Mouse (Mus musculus): ENCODE results near the gene Gna13. TPM values are rescaled to one million over a fixed set of nuclear protein-coding genes. Genes with fewer than 3 reads are reported as not detected.

Gna13 gene
- polyA plus RNA-seq, 1 experiment from 2014 or later = 20.8 TPM

GRCm38 (mm10) chr11:109417472-109418040 is 54.9 kb downstream of the Gna13 start:
- WGBS = 84% methylated on average over 9 of the region's 9 CpGs
- H3K9me3 ChIP-seq (replicated peaks) = no peaks in the 10 kb centered on the region
- no peak for ATAC-seq (replicated peaks; ENCODE audit: low FRiP score)

GRCm38 (mm10) chr11:109419461-109419860 is 56.8 kb downstream of the Gna13 start:
- WGBS = 55% methylated on average over 4 of the region's 4 CpGs
- ATAC-seq (replicated peaks; ENCODE audit: low FRiP score) = no peak
- H3K27me3 ChIP-seq = no peaks in the 10 kb centered on the region
- peak overlapping the region; percentile 39; the same call in 1 of the 2 replicates for H3K4me2 ChIP-seq
- peaks cover 7% of the 10 kb centered on the region for H3K4me1 ChIP-seq
- no peaks in the 10 kb centered on the region for H3K36me3 ChIP-seq
- H3K4me3 ChIP-seq (replicated peaks) = no peak overlapping the region
- no peak overlapping the region for H3K27ac ChIP-seq
- no peaks in the 10 kb centered on the region for H3K9me3 ChIP-seq (replicated peaks)
- H3K9ac ChIP-seq = no peak overlapping the region

More at GRCm38 (mm10) chr11:109417472-109418040, 54.9 kb downstream of the Gna13 start:
- H3K4me3 ChIP-seq (replicated peaks) = no peak overlapping the region
- no peak overlapping the region for H3K9ac ChIP-seq
- no peaks in the 10 kb centered on the region for H3K27me3 ChIP-seq
- no peak overlapping the region for H3K27ac ChIP-seq
- H3K4me1 ChIP-seq = peaks cover 7% of the 10 kb centered on the region
- no peak overlapping the region for H3K4me2 ChIP-seq
- H3K36me3 ChIP-seq = no peaks in the 10 kb centered on the region

- H3K9ac ChIP-seq = no peak overlapping the region
- 41% methylated on average over 16 of the region's 16 CpGs for WGBS
Observed at GRCm38 (mm10) chr11:109419961-109420566, 57.4 kb downstream of the Gna13 start.

GRCm38 (mm10) chr11:109420567-109420962 is 57.9 kb downstream of the Gna13 start:
- H3K27me3 ChIP-seq = no peaks in the 10 kb centered on the region
- no peak overlapping the region for H3K27ac ChIP-seq
- H3K36me3 ChIP-seq = no peaks in the 10 kb centered on the region
- H3K9me3 ChIP-seq (replicated peaks) = no peaks in the 10 kb centered on the region
- H3K4me3 ChIP-seq (replicated peaks) = no peak overlapping the region
- H3K4me2 ChIP-seq = peak overlapping the region; percentile 39
- H3K9ac ChIP-seq = no peak overlapping the region
- H3K4me1 ChIP-seq = peaks cover 14% of the 10 kb centered on the region
- 71% methylated on average over 14 of the region's 14 CpGs for WGBS
- no peak for ATAC-seq (replicated peaks; ENCODE audit: low FRiP score)

More at GRCm38 (mm10) chr11:109419961-109420566, 57.4 kb downstream of the Gna13 start:
- ATAC-seq (replicated peaks; ENCODE audit: low FRiP score) = peak; percentile 50
- no peaks in the 10 kb centered on the region for H3K27me3 ChIP-seq
- no peaks in the 10 kb centered on the region for H3K9me3 ChIP-seq (replicated peaks)
- H3K4me3 ChIP-seq (replicated peaks) = no peak overlapping the region
- no peak overlapping the region for H3K27ac ChIP-seq
- no peaks in the 10 kb centered on the region for H3K36me3 ChIP-seq
- H3K4me1 ChIP-seq = peaks cover 11% of the 10 kb centered on the region
- H3K4me2 ChIP-seq = peak overlapping the region; percentile 39

- peaks cover 14% of the 10 kb centered on the region for H3K4me1 ChIP-seq
- 75% methylated on average over 5 of the region's 5 CpGs for WGBS
- H3K9ac ChIP-seq = no peak overlapping the region
- H3K36me3 ChIP-seq = no peaks in the 10 kb centered on the region
- no peak for ATAC-seq (replicated peaks; ENCODE audit: low FRiP score)
- no peak overlapping the region for H3K4me2 ChIP-seq
- no peaks in the 10 kb centered on the region for H3K9me3 ChIP-seq (replicated peaks)
- H3K4me3 ChIP-seq (replicated peaks) = no peak overlapping the region
- no peaks in the 10 kb centered on the region for H3K27me3 ChIP-seq
- no peak overlapping the region for H3K27ac ChIP-seq
Observed at GRCm38 (mm10) chr11:109421205-109421604, 58.6 kb downstream of the Gna13 start.

GRCm38 (mm10) chr11:109422263-109422662 is 59.6 kb downstream of the Gna13 start:
- no peaks in the 10 kb centered on the region for H3K27me3 ChIP-seq
- H3K9me3 ChIP-seq (replicated peaks) = no peaks in the 10 kb centered on the region
- no peak overlapping the region for H3K4me2 ChIP-seq
- WGBS = 97% methylated on average over 4 of the region's 4 CpGs
- no peak for ATAC-seq (replicated peaks; ENCODE audit: low FRiP score)
- H3K36me3 ChIP-seq = no peaks in the 10 kb centered on the region
- H3K4me3 ChIP-seq (replicated peaks) = no peak overlapping the region
- H3K4me1 ChIP-seq = peaks cover 19% of the 10 kb centered on the region
- H3K9ac ChIP-seq = no peak overlapping the region
- H3K27ac ChIP-seq = no peak overlapping the region

GRCm38 (mm10) chr11:109423294-109423693 is 60.7 kb downstream of the Gna13 start:
- WGBS = 64% methylated on average over 1 of the region's 1 CpGs
- no peak overlapping the region for H3K27ac ChIP-seq

GRCm38 (mm10) chr11:109425392-109426271 is 63.0 kb downstream of the Gna13 start, which contains the start of gene Amz2:
TSS of gene Amz2 (plus strand) at chr11:109425946.
- Histone ChIP-seq H3K27me3 (no peaks in the 10 kb centered on the region), H3K9me3 (replicated peaks) (no peaks in the 10 kb centered on the region), H3K9ac (peak within 1 kb of the TSS; percentile 67), H3K4me1 (peaks cover 13% of the 10 kb centered on the region), H3K4me2 (peak within 1 kb of the TSS; percentile 75), H3K36me3 (peaks cover 23% of the 10 kb centered on the region), H3K4me3 (replicated peaks) (peak within 1 kb of the TSS; percentile 73), H3K27ac (peak within 1 kb of the TSS; percentile 95)
- peak; percentile 98 for ATAC-seq (replicated peaks; ENCODE audit: low FRiP score)
- under 1% methylated on average over 65 of the region's 65 CpGs for WGBS

More at GRCm38 (mm10) chr11:109423294-109423693, 60.7 kb downstream of the Gna13 start:
- H3K27me3 ChIP-seq = no peaks in the 10 kb centered on the region
- no peak overlapping the region for H3K4me3 ChIP-seq (replicated peaks)
- no peak overlapping the region for H3K4me2 ChIP-seq
- no peaks in the 10 kb centered on the region for H3K9me3 ChIP-seq (replicated peaks)
- ATAC-seq (replicated peaks; ENCODE audit: low FRiP score) = no peak
- no peak overlapping the region for H3K9ac ChIP-seq
- H3K4me1 ChIP-seq = peaks cover 21% of the 10 kb centered on the region
- H3K36me3 ChIP-seq = no peaks in the 10 kb centered on the region; the same call in 1 of the 2 replicates

- Histone ChIP-seq H3K9me3 (replicated peaks) (no peaks in the 10 kb centered on the region), H3K4me1 (peaks cover 13% of the 10 kb centered on the region), H3K4me2 (peak overlapping the region; percentile 75), H3K36me3 (peaks cover 29% of the 10 kb centered on the region), H3K27me3 (no peaks in the 10 kb centered on the region), H3K9ac (peak overlapping the region; percentile 67), H3K27ac (peak overlapping the region; percentile 95), H3K4me3 (replicated peaks) (peak overlapping the region; percentile 73)
- WGBS = 0% methylated on average over 11 of the region's 11 CpGs
- no peak for ATAC-seq (replicated peaks; ENCODE audit: low FRiP score)
Observed at GRCm38 (mm10) chr11:109426272-109426586, 63.6 kb downstream of the Gna13 start.

- Histone ChIP-seq H3K27ac (no peak overlapping the region), H3K9ac (no peak overlapping the region), H3K4me1 (peaks cover 16% of the 10 kb centered on the region), H3K9me3 (replicated peaks) (no peaks in the 10 kb centered on the region), H3K4me3 (replicated peaks) (no peak overlapping the region), H3K27me3 (no peaks in the 10 kb centered on the region), H3K36me3 (peaks cover 38% of the 10 kb centered on the region), H3K4me2 (peak overlapping the region; percentile 75; the same call in 1 of the 2 replicates)
- no peak for ATAC-seq (replicated peaks; ENCODE audit: low FRiP score)
- WGBS = 92% methylated on average over 5 of the region's 5 CpGs
Observed at GRCm38 (mm10) chr11:109427353-109427752, 64.7 kb downstream of the Gna13 start.

- no peak overlapping the region for H3K9ac ChIP-seq
- H3K4me2 ChIP-seq = no peak overlapping the region
- WGBS = 92% methylated on average over 16 of the region's 16 CpGs
- H3K36me3 ChIP-seq = peaks cover 81% of the 10 kb centered on the region
- peaks cover 4% of the 10 kb centered on the region for H3K4me1 ChIP-seq
- H3K27ac ChIP-seq = no peak overlapping the region
- no peaks in the 10 kb centered on the region for H3K9me3 ChIP-seq (replicated peaks)
- H3K27me3 ChIP-seq = no peaks in the 10 kb centered on the region
- no peak overlapping the region for H3K4me3 ChIP-seq (replicated peaks)
- ATAC-seq (replicated peaks; ENCODE audit: low FRiP score) = no peak
Observed at GRCm38 (mm10) chr11:109434233-109434798, 71.7 kb downstream of the Gna13 start.

GRCm38 (mm10) chr11:109436889-109437288 is 74.3 kb downstream of the Gna13 start:
- peaks cover 16% of the 10 kb centered on the region for H3K4me1 ChIP-seq
- no peaks in the 10 kb centered on the region for H3K9me3 ChIP-seq (replicated peaks)
- WGBS = 71% methylated on average over 7 of the region's 8 CpGs
- no peak overlapping the region for H3K4me3 ChIP-seq (replicated peaks)
- H3K36me3 ChIP-seq = peaks cover 57% of the 10 kb centered on the region
- H3K27ac ChIP-seq = no peak overlapping the region
- no peak overlapping the region for H3K4me2 ChIP-seq
- H3K27me3 ChIP-seq = no peaks in the 10 kb centered on the region
- ATAC-seq (replicated peaks; ENCODE audit: low FRiP score) = no peak
- H3K9ac ChIP-seq = no peak overlapping the region
